Mouse (Mus musculus): Measurements from ENCODE around the gene Klrg1.

Klrg1 gene

GRCm38 (mm10) chr6:122291735-122292134 lies 9.1 kb upstream of the Klrg1 start:
- no peak for DNase-seq

- no peak for DNase-seq
Measured at GRCm38 (mm10) chr6:122291264-122291663, 8.6 kb upstream of the Klrg1 start.

- no peak for DNase-seq
Measured at GRCm38 (mm10) chr6:122290253-122290652, 7.6 kb upstream of the Klrg1 start.

GRCm38 (mm10) chr6:122289313-122289712 lies 6.6 kb upstream of the Klrg1 start:
- no peak for DNase-seq

- DNase-seq, result no peak
Measured at GRCm38 (mm10) chr6:122288263-122288662, 5.6 kb upstream of the Klrg1 start.

GRCm38 (mm10) chr6:122284823-122285222 lies 2.1 kb upstream of the Klrg1 start:
- DNase-seq, result no peak

- DNase-seq, result no peak
Measured at GRCm38 (mm10) chr6:122284304-122284703, 1.6 kb upstream of the Klrg1 start.

- DNase-seq, result no peak
Measured at GRCm38 (mm10) chr6:122283429-122283828, 747 bp upstream of the Klrg1 start.

- no peak for DNase-seq
Measured at GRCm38 (mm10) chr6:122276565-122276964, 6.1 kb downstream of the Klrg1 start.

GRCm38 (mm10) chr6:122274546-122274945 lies 8.1 kb downstream of the Klrg1 start:
- no peak for DNase-seq

GRCm38 (mm10) chr6:122270152-122270551 lies 12.5 kb downstream of the Klrg1 start:
- no peak for DNase-seq

- DNase-seq, result no peak
Measured at GRCm38 (mm10) chr6:122269170-122269569, 13.5 kb downstream of the Klrg1 start.

GRCm38 (mm10) chr6:122268561-122268960 lies 14.1 kb downstream of the Klrg1 start:
- peak; percentile 69 for DNase-seq

GRCm38 (mm10) chr6:122262543-122262942 lies 20.1 kb downstream of the Klrg1 start:
- no peak for DNase-seq

GRCm38 (mm10) chr6:122252146-122252545 lies 30.5 kb downstream of the Klrg1 start:
- DNase-seq, result no peak

- no peak for DNase-seq
Measured at GRCm38 (mm10) chr6:122250033-122250432, 32.6 kb downstream of the Klrg1 start.

Measured in lung, postnatal 14 days (tissue).